Mouse (Mus musculus): ENCODE data around the gene Dnajc11. TPM values are rescaled to one million over a fixed set of nuclear protein-coding genes. Genes with fewer than 3 reads are reported as not detected.
A peak's percentile ranks its signal among the peaks of the same experiment; 100 is the strongest.

Dnajc11 gene
- polyA plus RNA-seq, 1 experiment: 31.6 TPM

DNA sequence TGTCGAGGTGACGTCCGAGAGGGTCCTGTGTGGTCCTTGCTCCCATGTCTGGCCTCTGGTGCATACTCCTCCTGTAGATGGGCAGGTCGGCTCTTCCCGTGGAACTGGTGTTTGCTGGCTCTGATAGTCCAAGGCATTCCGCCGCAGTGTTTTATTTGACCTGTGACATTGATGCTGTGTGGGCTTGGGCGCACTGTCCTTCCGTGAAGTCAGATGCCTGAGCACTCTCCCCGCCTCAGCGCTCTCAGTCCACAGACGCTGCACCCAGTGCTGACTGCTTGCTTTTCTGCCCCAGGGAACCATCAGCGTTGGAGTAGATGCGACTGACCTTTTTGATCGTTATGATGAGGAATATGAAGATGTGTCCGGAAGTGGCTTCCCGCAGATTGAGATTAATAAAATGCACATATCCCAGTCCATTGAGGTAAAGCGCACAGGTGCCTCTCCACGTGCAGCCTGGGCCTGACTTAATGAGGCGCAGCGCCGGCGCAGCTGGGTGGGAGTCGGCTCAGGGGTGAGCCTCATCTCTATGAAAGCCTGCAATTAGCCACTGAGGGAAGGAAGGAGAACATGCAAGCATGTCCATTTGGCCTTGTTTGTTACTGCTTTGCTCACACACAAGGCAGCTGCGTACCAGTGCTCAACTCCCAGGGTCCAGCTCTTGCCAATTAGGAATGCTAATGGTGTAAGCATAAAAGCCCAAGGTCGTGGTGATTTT lies 34.9 kb downstream of the Dnajc11 start:
- H3K27ac ChIP-seq (ENCODE audit: insufficient read depth, low read length): no peak overlapping the region
- WGBS: 96% methylated on average over 26 of the region's 26 CpGs
- no peak for DNase-seq (ENCODE audit: low read depth in 1 of 2, low spot score in 2 of 2)
- no peaks in the 10 kb centered on the region for H3K4me1 ChIP-seq (ENCODE audit: control insufficient read depth, insufficient read depth, insufficient read length)
- H3K36me3 ChIP-seq (ENCODE audit: control insufficient read depth, insufficient read depth, low read length): peaks cover 4% of the 10 kb centered on the region
- no peak for TF ChIP-seq CTCF (IDR thresholded peaks at IDR 0.05; ENCODE audit: extremely low read depth, insufficient read depth, insufficient read length, insufficient replicate concordance)
- no peaks in the 10 kb centered on the region for H3K27me3 ChIP-seq (ENCODE audit: control insufficient read depth, insufficient read depth, low read length)
- H3K4me3 ChIP-seq (ENCODE audit: extremely low read depth, insufficient read depth, insufficient read length): no peak overlapping the region

DNA sequence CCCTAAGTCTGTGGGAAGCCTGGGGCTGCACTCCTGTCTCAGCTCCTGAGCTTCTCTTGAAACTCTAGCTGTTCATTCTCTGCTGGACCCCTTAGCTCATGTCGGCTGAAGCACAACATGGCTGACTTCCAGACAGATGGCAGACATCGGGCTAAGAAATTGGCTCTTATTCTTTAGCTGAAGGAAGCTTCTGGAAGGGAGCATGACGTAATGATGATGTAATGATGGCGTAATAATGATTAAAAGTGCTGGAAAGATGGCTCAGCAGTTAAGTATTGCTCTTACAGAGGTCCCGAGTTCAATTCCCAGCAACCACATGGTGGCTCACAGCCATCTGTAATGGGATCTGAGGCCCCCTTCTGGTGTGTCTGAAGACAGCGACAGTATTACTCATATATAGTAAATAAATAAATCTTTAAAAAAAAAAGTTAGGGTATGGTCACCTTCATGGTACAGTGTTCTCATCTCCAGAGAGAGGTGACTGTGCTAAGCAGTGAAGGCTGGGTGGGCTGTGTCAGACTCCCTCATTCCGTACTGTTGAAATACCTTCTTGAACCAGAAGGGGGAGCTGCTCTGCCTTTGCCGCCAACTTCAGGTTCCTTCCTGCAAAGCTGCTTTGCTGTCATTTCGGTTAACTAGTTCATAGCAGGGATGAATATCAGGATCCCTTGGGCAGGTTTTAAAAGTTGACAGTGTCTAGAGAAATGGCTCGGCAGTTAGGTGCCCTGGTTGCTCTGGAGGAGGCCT lies 38.9 kb downstream of the Dnajc11 start:
- Histone ChIP-seq H3K27me3 (ENCODE audit: control insufficient read depth, insufficient read depth, low read length) (no peaks in the 10 kb centered on the region), H3K4me3 (ENCODE audit: extremely low read depth, insufficient read depth, insufficient read length) (no peak overlapping the region), H3K4me1 (ENCODE audit: control insufficient read depth, insufficient read depth, insufficient read length) (no peaks in the 10 kb centered on the region), H3K27ac (ENCODE audit: insufficient read depth, low read length) (no peak overlapping the region), H3K36me3 (ENCODE audit: control insufficient read depth, insufficient read depth, low read length) (peaks cover 6% of the 10 kb centered on the region)
- TF ChIP-seq POLR2A (IDR thresholded peaks at IDR 0.05; ENCODE audit: low read depth, low read length) (no peak), CTCF (IDR thresholded peaks at IDR 0.05; ENCODE audit: extremely low read depth, insufficient read depth, insufficient read length, insufficient replicate concordance) (peak; percentile 46; the same call in 1 of the 2 replicates)
- WGBS: 85% methylated on average over 10 of the region's 10 CpGs
- DNase-seq (ENCODE audit: low read depth in 1 of 2, low spot score in 2 of 2): no peak

DNA sequence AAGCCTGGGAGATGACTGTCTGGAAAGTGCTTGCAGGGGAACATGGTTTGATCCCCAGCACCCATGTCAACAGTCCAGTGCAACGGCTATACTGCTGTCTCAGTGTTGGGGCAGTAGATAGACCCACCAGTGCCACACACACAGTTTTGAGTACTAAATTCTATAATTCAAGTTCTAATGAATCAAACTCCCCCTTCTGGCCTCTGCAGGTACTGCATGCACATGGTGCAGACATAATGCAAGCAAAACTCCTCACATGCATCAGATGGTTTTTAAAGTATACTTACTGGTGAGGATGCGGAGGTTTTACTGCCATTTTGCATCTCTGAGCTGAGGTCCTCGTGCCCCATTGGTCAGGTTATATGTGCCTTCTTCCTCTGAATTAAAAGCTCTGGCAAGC lies 42.0 kb downstream of the Dnajc11 start:
- peaks cover 4% of the 10 kb centered on the region; the same call in 1 of the 2 replicates for H3K36me3 ChIP-seq (ENCODE audit: control insufficient read depth, insufficient read depth, low read length)
- DNase-seq (ENCODE audit: low read depth in 1 of 2, low spot score in 2 of 2): no peak
- 92% methylated on average over 3 of the region's 3 CpGs for WGBS
- H3K27ac ChIP-seq (ENCODE audit: insufficient read depth, low read length): no peak overlapping the region
- H3K27me3 ChIP-seq (ENCODE audit: control insufficient read depth, insufficient read depth, low read length): no peaks in the 10 kb centered on the region
- no peak for TF ChIP-seq POLR2A (IDR thresholded peaks at IDR 0.05; ENCODE audit: low read depth, low read length)
- TF ChIP-seq CTCF (IDR thresholded peaks at IDR 0.05; ENCODE audit: extremely low read depth, insufficient read depth, insufficient read length, insufficient replicate concordance): peak; percentile 7; the same call in 1 of the 2 replicates
- no peak overlapping the region for H3K4me3 ChIP-seq (ENCODE audit: extremely low read depth, insufficient read depth, insufficient read length)
- H3K4me1 ChIP-seq (ENCODE audit: control insufficient read depth, insufficient read depth, insufficient read length): 0 out of 2 replicates have a peak, but pooled peaks cover 4% of the 10 kb centered on the region

DNA sequence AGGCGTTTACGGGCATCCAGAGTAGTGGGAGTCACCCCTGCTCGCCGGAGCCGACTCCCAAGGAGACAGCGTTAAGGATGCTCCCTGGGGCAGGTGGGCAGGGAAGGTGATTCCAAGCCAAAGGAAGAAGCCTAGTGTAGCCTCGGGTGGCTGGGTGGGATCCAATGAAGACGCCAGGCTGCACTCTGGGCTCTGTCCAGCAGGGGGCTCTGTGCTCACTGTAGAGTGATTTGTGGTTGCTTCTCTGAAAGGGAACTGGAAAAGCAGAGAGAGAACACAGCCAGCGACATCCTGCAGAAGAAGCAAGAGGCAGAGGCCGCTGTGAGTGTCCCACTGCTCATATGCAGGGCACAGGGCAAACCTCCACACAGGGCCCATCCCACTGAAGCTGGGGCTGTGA lies 44.3 kb downstream of the Dnajc11 start:
- Histone ChIP-seq H3K27ac (ENCODE audit: insufficient read depth, low read length) (no peak overlapping the region), H3K36me3 (ENCODE audit: control insufficient read depth, insufficient read depth, low read length) (peaks cover 4% of the 10 kb centered on the region), H3K27me3 (ENCODE audit: control insufficient read depth, insufficient read depth, low read length) (no peaks in the 10 kb centered on the region), H3K4me1 (ENCODE audit: control insufficient read depth, insufficient read depth, insufficient read length) (0 out of 2 replicates have a peak, but pooled peaks cover 4% of the 10 kb centered on the region), H3K4me3 (ENCODE audit: extremely low read depth, insufficient read depth, insufficient read length) (no peak overlapping the region)
- TF ChIP-seq POLR2A (IDR thresholded peaks at IDR 0.05; ENCODE audit: low read depth, low read length) (no peak), CTCF (IDR thresholded peaks at IDR 0.05; ENCODE audit: extremely low read depth, insufficient read depth, insufficient read length, insufficient replicate concordance) (peak; percentile 88)
- WGBS: 42% methylated on average over 10 of the region's 10 CpGs
- DNase-seq (ENCODE audit: low read depth in 1 of 2, low spot score in 2 of 2): peak; percentile 49 to 84

DNA sequence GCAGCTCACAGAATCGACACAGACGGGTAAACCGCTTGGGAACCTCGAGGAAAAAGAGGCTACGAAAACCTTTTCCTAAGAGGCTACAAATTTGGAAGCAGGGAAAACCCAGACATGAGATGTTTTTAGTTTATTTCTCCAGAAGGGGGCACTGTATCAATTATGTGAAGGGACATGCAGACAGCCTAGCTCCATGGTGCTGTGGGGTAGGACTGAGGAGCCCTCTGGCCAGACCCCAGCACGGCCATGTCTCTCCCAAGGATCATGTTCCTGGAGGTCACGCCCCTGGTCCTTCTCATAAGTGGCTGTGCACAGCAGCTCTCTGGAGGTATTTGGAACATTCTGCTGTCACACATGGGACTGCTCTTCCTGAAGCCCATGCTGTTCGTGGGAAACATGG lies 47.2 kb downstream of the Dnajc11 start:
- Histone ChIP-seq H3K4me3 (ENCODE audit: extremely low read depth, insufficient read depth, insufficient read length) (no peak overlapping the region), H3K27ac (ENCODE audit: insufficient read depth, low read length) (no peak overlapping the region), H3K36me3 (ENCODE audit: control insufficient read depth, insufficient read depth, low read length) (peaks cover 10% of the 10 kb centered on the region), H3K27me3 (ENCODE audit: control insufficient read depth, insufficient read depth, low read length) (no peaks in the 10 kb centered on the region), H3K4me1 (ENCODE audit: control insufficient read depth, insufficient read depth, insufficient read length) (0 out of 2 replicates have a peak, but pooled peaks cover 4% of the 10 kb centered on the region)
- 83% methylated on average over 8 of the region's 8 CpGs for WGBS
- no peak for TF ChIP-seq CTCF (IDR thresholded peaks at IDR 0.05; ENCODE audit: extremely low read depth, insufficient read depth, insufficient read length, insufficient replicate concordance)
- no peak for TF ChIP-seq POLR2A (IDR thresholded peaks at IDR 0.05; ENCODE audit: low read depth, low read length)
- no peak for DNase-seq (ENCODE audit: low read depth in 1 of 2, low spot score in 2 of 2)

DNA sequence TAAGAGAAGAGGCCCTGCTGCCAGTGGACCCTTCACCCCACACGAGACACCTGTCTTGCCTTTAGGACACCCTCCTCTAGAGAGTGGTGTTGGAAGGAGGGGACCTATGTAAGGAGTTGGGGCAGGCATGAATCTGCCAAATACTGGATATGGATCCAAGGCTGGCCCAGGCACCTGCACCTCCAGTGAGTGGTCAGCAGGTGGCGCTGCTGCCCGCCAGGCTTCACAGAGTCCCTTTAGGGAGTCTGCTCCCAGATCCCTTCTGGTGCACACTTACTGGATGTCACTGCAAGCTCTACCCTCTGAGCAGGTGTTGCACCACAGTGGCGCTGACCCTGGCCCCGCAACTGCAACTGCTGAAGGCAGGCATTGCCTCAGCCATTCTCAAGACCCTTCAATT lies 47.9 kb downstream of the Dnajc11 start:
- 17% methylated on average over 5 of the region's 5 CpGs for WGBS
- H3K27ac ChIP-seq (ENCODE audit: insufficient read depth, low read length): no peak overlapping the region
- no peaks in the 10 kb centered on the region for H3K27me3 ChIP-seq (ENCODE audit: control insufficient read depth, insufficient read depth, low read length)
- no peak for TF ChIP-seq POLR2A (IDR thresholded peaks at IDR 0.05; ENCODE audit: low read depth, low read length)
- peak; percentile 99 for TF ChIP-seq CTCF (IDR thresholded peaks at IDR 0.05; ENCODE audit: extremely low read depth, insufficient read depth, insufficient read length, insufficient replicate concordance)
- H3K36me3 ChIP-seq (ENCODE audit: control insufficient read depth, insufficient read depth, low read length): peaks cover 10% of the 10 kb centered on the region
- no peak overlapping the region for H3K4me3 ChIP-seq (ENCODE audit: extremely low read depth, insufficient read depth, insufficient read length)
- peak in 1 of 2 experiments; percentile 68 for DNase-seq (ENCODE audit: low read depth in 1 of 2, low spot score in 2 of 2)
- peaks cover 4% of the 10 kb centered on the region; the same call in 1 of the 2 replicates for H3K4me1 ChIP-seq (ENCODE audit: control insufficient read depth, insufficient read depth, insufficient read length)
